Mouse (Mus musculus) CH12.LX (cell line): ENCODE results near the gene Otud7a. TPM values are rescaled to one million over a fixed set of nuclear protein-coding genes. Genes with fewer than 3 reads are reported as not detected.

Source experiments
- DNase-seq: peaks from one replicate; pipeline ENCODE4 v3.0.0-alpha.2; 2013; ENCODE audit errors: extremely low read depth
- H3K27ac ChIP-seq: 2 replicates; pipeline ENCODE4 v1.5.1; 2012; ENCODE audit warnings: low read depth, mild to moderate bottlenecking, control low read depth, moderate library complexity; ENCODE audit not compliant: insufficient read depth
- H3K27me3 ChIP-seq: replicated peaks from 2 replicates; pipeline ENCODE3; 2012; ENCODE audit warnings: inconsistent platforms
- H3K36me3 ChIP-seq, 2 experiments: replicated peaks in 1 of 2; 2 replicates each; pipeline versions ENCODE3 to v1.6.1; 2012; ENCODE audit warnings: inconsistent platforms in 1 of 2, low read length in 1 of 2, mild to moderate bottlenecking in 1 of 2, mixed read lengths in 1 of 2, moderate library complexity in 1 of 2; ENCODE audit not compliant: control insufficient read depth in 1 of 2, insufficient read depth in 1 of 2
- H3K4me1 ChIP-seq, 2 experiments: 2 replicates each; pipeline ENCODE4 v1.6.1; 2012; ENCODE audit warnings: inconsistent platforms in 1 of 2, moderate library complexity in 1 of 2; ENCODE audit not compliant: insufficient read depth in 2 of 2, control insufficient read depth in 1 of 2
- H3K4me2 ChIP-seq: 2 replicates; pipeline ENCODE4 v1.6.1; 2012; ENCODE audit warnings: low read depth, mild to moderate bottlenecking, control low read depth; ENCODE audit not compliant: poor library complexity, insufficient read depth, severe bottlenecking
- H3K4me3 ChIP-seq, 3 experiments: fragments of 150-350 bp in 1 of 3; sonication (generic) in 1 of 3; replicated peaks in 1 of 3; 2 replicates each; pipeline versions ENCODE3 to v1.5.1; 2011 to 2012; ENCODE audit warnings: low read depth in 2 of 3, low read length in 2 of 3, mild to moderate bottlenecking in 2 of 3, moderate library complexity in 2 of 3, control low read depth in 1 of 3, improper control_type of control experiment in 1 of 3, inconsistent platforms in 1 of 3, mixed read lengths in 1 of 3; ENCODE audit not compliant: poor library complexity in 1 of 3
- H3K79me2 ChIP-seq: replicated peaks from 2 replicates; pipeline ENCODE4 v1.6.1; 2012; ENCODE audit warnings: mild to moderate bottlenecking, moderate library complexity; ENCODE audit not compliant: control insufficient read depth, poor library complexity, insufficient read depth, severe bottlenecking; ENCODE audit errors: extremely low read depth
- H3K9ac ChIP-seq: 2 replicates; pipeline ENCODE4 v1.6.1; 2012; ENCODE audit warnings: low read depth, mild to moderate bottlenecking, control low read depth, moderate library complexity; ENCODE audit not compliant: insufficient read depth
- H3K9me3 ChIP-seq: replicated peaks from 2 replicates; pipeline ENCODE3; 2012; ENCODE audit warnings: low read length, inconsistent platforms, mixed read lengths
- ELF1 ChIP-seq: IDR thresholded peaks from 2 replicates; pipeline ENCODE4 v1.6.1; 2014; ENCODE audit warnings: low read depth, mild to moderate bottlenecking, inconsistent platforms, low read length, improper control_type of control experiment
- EP300 ChIP-seq: IDR thresholded peaks from 2 replicates; pipeline ENCODE4 v1.6.1; 2011; ENCODE audit warnings: low read length, improper control_type of control experiment
- GABPA ChIP-seq: IDR thresholded peaks from 2 replicates; pipeline ENCODE4 v1.6.1; 2012; ENCODE audit warnings: low read depth, low read length, improper control_type of control experiment, inconsistent platforms; ENCODE audit not compliant: insufficient replicate concordance
- KAT2A ChIP-seq: IDR thresholded peaks from 2 replicates; pipeline ENCODE4 v1.6.1; 2012; ENCODE audit warnings: low read length, improper control_type of control experiment, inconsistent platforms; ENCODE audit not compliant: insufficient replicate concordance
- MXI1 ChIP-seq: IDR thresholded peaks from 2 replicates; pipeline ENCODE4 v1.6.1; 2011; ENCODE audit warnings: mild to moderate bottlenecking, low read depth, low read length, improper control_type of control experiment
- MYC ChIP-seq: IDR thresholded peaks from 2 replicates; pipeline ENCODE4 v1.6.1; 2011; ENCODE audit warnings: low read depth, mild to moderate bottlenecking, improper control_type of control experiment, low read length
- POLR2A ChIP-seq: IDR thresholded peaks from 2 replicates; pipeline ENCODE4 v1.6.1; 2011; ENCODE audit warnings: low read depth, mild to moderate bottlenecking, improper control_type of control experiment, low read length
- TBP ChIP-seq: conservative IDR thresholded peaks from 2 replicates; pipeline ENCODE4 v1.6.1; 2011; ENCODE audit warnings: low read depth, low read length, improper control_type of control experiment
- USF1 ChIP-seq: IDR thresholded peaks from 2 replicates; pipeline ENCODE4 v1.6.1; 2014; ENCODE audit warnings: low read depth, mild to moderate bottlenecking, inconsistent platforms, low read length, improper control_type of control experiment
- USF2 ChIP-seq: conservative IDR thresholded peaks from 2 replicates; pipeline ENCODE4 v1.6.1; 2011; ENCODE audit warnings: low read depth, low read length, improper control_type of control experiment
- ZNF384 ChIP-seq: IDR thresholded peaks from 2 replicates; pipeline ENCODE4 v1.6.1; 2012; ENCODE audit warnings: low read depth, low read length, improper control_type of control experiment, inconsistent platforms
- dilution Hi-C: fragments of 300-500 bp; cut with MboI; formaldehyde crosslinking; loops from 2 replicates; pipeline ENCODE4 v1.14.3; 2020; ENCODE audit warnings: low sequenced_read_pairs; ENCODE audit not compliant: extremely low pct_unique_long_range_greater_than_20kb, extremely low pct_ligation_motif_present
- in situ Hi-C: fragments of 300-500 bp; cut with MboI; formaldehyde crosslinking; loops from 3 replicates; pipeline ENCODE4 v1.14.3; 2019; ENCODE audit warnings: low sequenced_read_pairs, low pct_ligation_motif_present, low pct_unique_long_range_greater_than_20kb, mixed read lengths
- polyA plus RNA-seq: library from polyadenylated mRNA; unstranded; fragments of >175 nt; gene quantifications from 2 replicates; pipeline ENCODE4 v1.2.1, GENCODE M21; 2012; ENCODE audit warnings: low read depth; ENCODE audit not compliant: insufficient read length
- total RNA-seq, 2 experiments: library from RNA; depleted of rRNA; stranded (reverse); fragments of 300-350 nt in 1 of 2; fragments of >200 nt in 1 of 2; gene quantifications; 2 replicates each; pipeline ENCODE4 v1.2.3; 2012 to 2014

Otud7a gene
- total and polyA plus RNA-seq, 3 experiments, result not detected

GRCm38 (mm10) chr7:63768398-63769029 is 324.0 kb downstream of the Otud7a start:
- no peaks in the 10 kb centered on the region for H3K79me2 ChIP-seq
- in situ Hi-C loops, result loop anchor here (25.0 kb wide), 1 partner anchor 194 kb away; no protein-coding TSS in a partner anchor

GRCm38 (mm10) chr7:63773268-63773667 is 328.7 kb downstream of the Otud7a start:
- Histone ChIP-seq H3K27me3 (peaks cover 45% of the 10 kb centered on the region), H3K4me2 (no peak overlapping the region), H3K79me2 (no peaks in the 10 kb centered on the region), H3K4me1 (no peaks in the 10 kb centered on the region), H3K27ac (no peak overlapping the region), H3K36me3 (no peaks in the 10 kb centered on the region), H3K9ac (no peak overlapping the region), H3K9me3 (no peaks in the 10 kb centered on the region), H3K4me3 (no peak overlapping the region)
- TF ChIP-seq MYC, result no peak
- no peak for TF ChIP-seq TBP
- no peak for TF ChIP-seq GABPA
- TF ChIP-seq USF1, result no peak
- TF ChIP-seq USF2, result no peak
- no peak for TF ChIP-seq KAT2A
- no peak for TF ChIP-seq MXI1
- TF ChIP-seq POLR2A, result no peak
- DNase-seq, result no peak
- in situ Hi-C loops (loop anchor here (25.0 kb wide), 1 partner anchor 189 kb away; no protein-coding TSS in a partner anchor), dilution Hi-C loops (no loop called here)

More at GRCm38 (mm10) chr7:63768398-63769029, 324.0 kb downstream of the Otud7a start:
- Histone ChIP-seq H3K9me3 (no peaks in the 10 kb centered on the region), H3K9ac (no peak overlapping the region), H3K4me3 (no peak overlapping the region), H3K4me1 (no peaks in the 10 kb centered on the region), H3K4me2 (no peak overlapping the region), H3K27ac (no peak overlapping the region), H3K36me3 (no peaks in the 10 kb centered on the region), H3K27me3 (peaks cover 16% of the 10 kb centered on the region)
- DNase-seq, result no peak
- TF ChIP-seq ELF1 (no peak), EP300 (no peak)
- dilution Hi-C loops, result no loop called here

- peaks cover 45% of the 10 kb centered on the region for H3K27me3 ChIP-seq
- dilution Hi-C loops (no loop called here), in situ Hi-C loops (loop anchor here (25.0 kb wide), 1 partner anchor 188 kb away; no protein-coding TSS in a partner anchor)
- DNase-seq, result no peak
- H3K9me3 ChIP-seq, result no peaks in the 10 kb centered on the region
- no peak overlapping the region for H3K27ac ChIP-seq
- H3K4me2 ChIP-seq, result no peak overlapping the region
- no peaks in the 10 kb centered on the region for H3K36me3 ChIP-seq
- H3K4me1 ChIP-seq, result no peaks in the 10 kb centered on the region
- no peak overlapping the region for H3K9ac ChIP-seq
- no peak overlapping the region for H3K4me3 ChIP-seq
- H3K79me2 ChIP-seq, result no peaks in the 10 kb centered on the region
- TF ChIP-seq ZNF384, result no peak
- no peak for TF ChIP-seq POLR2A
- no peak for TF ChIP-seq ELF1
- TF ChIP-seq MXI1, result no peak
These were observed 329.7 kb downstream of the Otud7a start for GRCm38 (mm10) chr7:63774291-63774690.
